Mouse (Mus musculus): Measurements from ENCODE around the gene Zfp536.
"Not testable (repeated sequence)": the region's sequence is repeated elsewhere in the genome, so short reads cannot be mapped to it uniquely, and the experiment has no call there.

The Zfp536 gene

DNA sequence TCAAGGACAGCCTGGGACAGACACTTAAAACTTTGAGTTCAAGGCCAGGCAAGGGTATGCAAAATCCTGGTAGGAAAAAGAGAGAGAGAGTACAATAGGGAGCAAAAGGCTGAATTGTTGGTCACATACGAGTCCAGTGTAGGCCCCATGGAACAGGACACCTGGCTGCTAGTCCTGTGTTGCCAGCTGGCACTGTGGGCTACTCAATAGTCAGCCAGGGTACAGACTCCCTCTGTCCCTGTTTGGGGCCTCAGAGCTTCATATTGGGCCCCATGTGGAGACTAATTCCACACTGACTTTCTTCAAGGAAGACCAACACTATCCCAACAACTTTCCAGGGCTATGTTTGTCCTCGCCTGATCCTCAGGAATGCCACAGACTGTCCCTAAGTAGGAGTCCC, 87.1 kb downstream of the Zfp536 start:
- DNase-seq, result peak; percentile 55

DNA sequence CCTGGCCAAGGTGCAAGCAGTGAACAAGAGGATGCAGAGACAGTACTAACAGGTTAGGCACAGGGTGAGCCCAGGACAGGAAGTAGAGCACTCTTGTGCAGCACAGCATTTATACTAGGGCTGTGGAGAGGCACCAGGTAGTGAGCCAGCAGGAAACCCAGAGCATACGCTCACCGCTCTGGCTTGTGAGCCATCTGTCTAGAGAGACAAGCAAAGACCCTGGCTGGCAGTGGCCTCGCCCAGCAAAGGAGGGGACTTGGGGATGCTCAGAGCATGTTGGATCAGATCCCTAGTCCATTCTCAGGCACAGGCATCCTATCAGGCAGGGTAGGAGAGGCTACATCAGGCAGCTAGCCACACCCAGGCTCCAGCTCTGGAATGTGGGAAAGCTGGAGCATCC, 88.2 kb downstream of the Zfp536 start:
- peak; percentile 88 for DNase-seq

DNA sequence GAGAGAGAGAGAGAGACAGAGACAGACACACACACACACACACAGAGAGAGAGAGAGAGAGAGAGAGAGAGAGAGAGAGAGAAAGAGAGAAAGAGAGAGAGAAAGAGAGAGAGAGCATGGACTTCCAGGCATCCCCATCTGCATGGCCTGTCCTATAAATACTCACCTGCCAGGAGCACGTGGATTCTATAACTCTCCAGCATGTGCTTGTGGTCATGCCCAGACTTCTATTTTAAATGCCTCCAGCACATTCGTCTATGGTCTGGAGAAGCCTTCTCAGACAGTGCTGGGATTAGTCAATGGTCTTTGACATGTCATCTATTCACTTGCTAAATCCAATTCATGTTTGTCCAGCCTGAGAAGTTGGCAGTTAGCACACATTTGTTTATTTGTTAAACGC, 92.1 kb downstream of the Zfp536 start:
- DNase-seq, result no peak

DNA sequence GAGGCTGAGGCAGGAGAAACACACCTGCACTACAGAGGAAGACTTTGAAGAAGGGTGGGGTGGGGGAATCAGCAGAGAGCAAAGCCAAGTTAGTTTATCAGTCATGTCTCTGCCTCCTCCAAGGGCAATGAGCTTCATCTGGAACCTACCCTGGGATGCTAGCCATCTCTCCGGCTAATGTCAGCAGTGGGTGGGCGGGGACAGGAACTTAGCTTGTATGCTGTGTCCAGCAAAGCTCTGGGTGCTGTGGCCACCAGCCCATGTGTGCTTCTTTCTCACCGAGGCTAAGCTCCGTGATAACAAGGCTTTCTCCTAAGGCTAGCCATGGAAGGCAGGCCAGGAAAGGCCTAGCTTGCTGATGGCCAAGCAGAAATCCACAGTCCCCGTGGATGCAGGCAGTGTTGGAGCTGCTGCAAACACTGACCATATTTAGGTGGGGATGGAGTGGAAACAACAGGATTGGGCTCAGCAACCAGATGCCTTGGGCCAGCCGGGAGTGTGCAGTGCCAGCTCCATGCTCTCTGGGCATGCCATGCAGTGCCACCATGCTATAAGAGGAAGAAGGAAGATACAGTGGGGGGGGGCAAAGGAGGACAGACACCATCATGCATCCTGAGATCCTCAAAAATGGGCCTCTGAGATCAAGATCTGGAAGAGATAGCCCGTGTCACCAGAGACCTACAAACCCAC, 109.6 kb downstream of the Zfp536 start:
- peak; percentile 46 for DNase-seq

DNA sequence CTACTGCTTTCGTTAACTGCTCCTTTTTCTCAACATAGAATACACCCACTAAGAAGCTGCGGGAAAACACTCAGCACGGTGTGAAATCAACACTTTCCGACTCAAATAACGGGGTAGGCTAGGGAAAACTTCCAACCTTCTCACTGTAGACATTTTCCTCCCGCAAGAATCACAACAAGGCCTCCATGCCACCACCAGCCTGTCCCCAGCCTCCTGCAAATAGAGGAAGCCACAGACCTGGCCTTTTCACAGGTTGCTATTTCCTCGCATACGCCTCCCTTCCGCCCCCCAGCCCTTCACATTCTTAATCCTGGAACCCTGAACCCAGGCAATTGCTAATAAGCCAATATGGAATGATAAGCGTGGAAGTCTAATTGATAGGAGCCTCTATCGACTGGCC, 124.8 kb downstream of the Zfp536 start:
- DNase-seq, result no peak

DNA sequence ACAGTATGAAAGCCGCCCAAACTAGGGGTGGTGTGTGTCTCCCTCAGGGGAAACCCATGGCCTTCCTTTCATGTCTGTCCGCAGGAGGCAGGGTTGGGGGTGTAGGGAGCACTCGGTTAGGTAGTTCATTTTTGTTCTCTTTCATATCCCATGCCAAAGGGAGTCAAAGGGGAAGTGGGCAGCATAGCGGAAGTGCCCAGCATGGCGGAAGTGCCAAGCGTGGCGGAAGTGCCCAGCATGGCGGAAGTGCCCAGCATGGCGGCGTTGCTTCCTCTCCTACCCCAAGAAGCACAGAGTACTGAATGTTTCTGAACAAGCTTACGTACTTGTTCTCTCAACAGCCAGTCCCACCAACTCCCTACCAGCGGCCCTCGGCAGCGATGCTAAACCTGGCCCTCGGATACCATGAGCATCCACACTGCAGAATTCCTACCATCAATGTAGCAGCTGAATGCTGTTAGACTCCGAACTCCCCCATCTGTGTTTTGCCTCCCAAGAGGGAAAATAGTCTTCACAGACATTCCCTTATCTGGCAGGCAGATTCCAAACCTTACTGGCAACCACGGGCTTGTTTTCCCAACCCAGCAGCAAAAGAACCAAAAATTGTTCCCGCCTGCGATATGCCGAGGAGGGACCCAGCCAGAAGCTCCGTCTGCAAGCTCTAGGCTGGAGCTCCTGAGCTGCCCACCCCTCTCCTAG, 125.4 kb downstream of the Zfp536 start:
- DNase-seq, result no peak

DNA sequence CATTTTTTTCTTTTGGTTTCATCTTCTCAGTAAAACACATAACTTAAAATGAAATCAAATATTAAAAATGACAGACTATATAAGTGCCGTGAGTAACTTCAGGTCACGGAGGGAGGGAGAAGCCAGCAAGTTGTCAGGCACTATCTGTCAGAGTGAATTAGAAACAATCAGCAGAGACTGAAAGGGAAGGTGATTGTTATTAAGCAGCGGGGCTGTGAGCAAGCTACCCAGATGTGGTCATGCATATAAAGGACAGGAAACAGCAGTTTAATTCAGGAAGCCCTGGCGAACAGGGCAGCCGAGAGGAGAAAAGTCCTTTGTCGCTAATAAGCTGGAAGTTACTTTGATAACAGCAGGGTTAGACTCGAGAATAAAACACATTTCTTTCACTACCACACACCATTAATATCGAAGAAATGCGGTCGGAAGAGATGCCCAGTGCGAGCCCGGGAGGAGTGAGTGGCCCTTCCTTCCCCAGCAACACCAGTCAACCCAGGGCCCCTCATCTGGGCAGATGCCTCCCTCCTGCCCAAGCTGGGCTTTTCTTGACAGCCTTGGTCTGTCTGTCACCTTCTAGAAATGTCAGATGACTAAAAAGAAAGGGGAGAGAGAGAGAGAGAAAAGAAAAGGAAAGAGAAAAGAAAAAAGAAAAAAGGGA, 133.6 kb downstream of the Zfp536 start:
- no peak for DNase-seq

DNA sequence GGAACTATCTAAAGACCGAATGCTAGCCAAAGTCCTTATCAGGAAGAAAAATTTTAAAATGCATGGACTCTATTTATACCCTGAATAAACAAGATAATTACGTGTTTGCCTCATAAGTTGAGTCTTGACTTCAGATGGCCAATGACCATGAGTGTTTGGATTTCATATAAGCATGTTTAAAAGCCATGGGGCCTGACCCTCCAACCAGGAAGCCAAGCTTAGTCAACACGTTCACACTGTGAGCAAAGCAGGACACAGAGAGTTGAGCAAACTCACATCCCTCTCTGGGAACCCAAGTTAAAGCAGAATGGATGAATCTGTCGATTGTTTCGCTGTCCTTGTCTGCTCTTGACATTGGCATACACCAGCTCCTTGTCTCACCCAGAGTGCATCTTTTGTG, 138.6 kb downstream of the Zfp536 start:
- no peak for DNase-seq

DNA sequence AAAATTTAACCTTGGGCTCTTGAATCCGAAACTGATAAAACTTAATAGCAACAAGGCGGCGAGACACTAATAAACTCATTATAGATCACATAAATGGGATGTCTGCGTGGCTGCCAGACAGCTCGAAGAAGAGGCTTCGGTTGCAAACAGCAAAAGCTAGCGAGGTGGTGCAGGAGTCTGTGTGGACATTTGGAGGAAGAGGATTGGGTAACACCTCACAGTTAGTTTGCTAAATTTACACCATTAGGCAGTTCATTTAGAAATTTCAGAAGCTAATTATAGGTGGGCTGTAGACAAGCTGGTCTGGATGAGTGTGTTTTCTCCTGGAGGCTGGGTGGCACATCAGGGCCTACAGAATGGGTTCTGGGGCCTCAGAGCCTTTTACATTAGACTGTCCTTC, 143.0 kb downstream of the Zfp536 start:
- DNase-seq, result no peak

DNA sequence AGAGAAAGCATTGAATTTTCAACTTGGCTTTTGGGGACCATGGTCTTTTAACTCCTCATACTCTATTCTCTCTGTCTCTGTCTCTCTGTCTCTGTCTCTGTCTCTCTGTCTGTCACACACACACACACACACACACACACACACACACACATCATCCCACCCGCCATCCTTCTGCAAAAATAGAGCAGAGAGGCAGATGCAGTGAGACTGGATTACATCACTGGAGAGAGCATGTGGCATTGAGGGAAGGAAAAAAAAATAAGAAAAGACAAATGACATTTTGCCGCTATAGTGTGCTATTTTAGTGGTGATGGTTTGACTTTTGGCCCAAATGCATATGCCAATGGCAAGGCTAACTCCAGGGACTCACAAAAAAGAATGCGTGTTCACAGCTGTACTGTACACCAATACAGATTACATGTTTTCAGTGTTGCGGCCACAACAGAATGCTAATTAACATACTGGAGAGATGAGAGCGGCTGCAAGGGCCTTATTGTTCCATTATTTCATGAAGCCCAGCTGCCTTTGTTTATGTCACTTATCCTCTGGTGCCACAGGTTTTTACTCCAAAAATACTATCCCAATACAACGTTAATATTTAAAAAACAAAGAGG, 145.4 kb downstream of the Zfp536 start:
- no peak for DNase-seq

DNA sequence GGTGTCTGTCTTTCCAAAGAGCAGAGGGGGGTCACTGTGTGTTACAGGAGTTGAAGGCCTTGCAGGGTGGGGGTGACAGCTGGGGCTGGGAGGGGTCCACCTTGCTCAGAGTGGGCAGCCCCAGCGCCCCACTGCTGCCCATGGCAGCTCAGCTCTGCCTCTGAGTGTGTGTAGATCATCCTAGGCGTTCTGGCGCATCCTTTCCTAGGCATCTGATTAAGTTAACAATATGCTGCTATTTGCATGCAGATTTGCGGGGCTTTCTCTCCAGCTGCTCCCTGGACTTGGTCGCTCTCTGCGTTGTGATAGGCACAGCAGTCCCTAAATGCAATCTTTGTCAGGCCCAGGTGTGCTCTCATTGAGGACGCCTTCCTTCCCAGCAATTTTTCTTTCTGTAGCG, 147.7 kb downstream of the Zfp536 start:
- DNase-seq, result no peak

DNA sequence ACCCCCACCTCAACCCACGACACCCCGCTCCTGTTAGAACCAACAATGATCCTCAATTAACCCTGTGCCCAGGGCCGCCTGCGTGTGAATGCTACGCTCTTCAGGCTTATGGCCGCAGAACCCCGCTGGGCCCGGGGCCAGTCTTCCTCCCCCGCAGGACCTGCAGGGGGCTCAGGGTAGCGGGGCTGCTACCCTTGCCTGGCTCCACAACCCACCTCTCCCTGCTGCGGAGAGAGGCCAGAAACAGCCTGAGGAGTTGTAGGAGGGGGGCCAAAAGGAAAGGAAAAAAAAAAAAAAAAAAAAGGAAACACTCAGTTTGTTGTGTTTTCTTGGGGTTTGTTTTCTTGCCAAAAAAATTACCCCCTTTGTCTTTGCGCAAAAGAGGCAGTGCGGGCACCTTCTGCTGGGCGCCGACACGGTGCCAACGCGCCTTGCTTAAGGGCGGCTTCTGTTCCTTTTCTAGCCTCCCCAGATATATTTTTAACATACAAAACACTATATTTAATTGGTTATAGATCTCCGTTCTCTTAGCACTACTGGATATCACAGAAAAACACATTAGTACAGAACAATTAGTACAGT, 148.6 kb downstream of the Zfp536 start:
- DNase-seq, result peak; percentile 79

DNA sequence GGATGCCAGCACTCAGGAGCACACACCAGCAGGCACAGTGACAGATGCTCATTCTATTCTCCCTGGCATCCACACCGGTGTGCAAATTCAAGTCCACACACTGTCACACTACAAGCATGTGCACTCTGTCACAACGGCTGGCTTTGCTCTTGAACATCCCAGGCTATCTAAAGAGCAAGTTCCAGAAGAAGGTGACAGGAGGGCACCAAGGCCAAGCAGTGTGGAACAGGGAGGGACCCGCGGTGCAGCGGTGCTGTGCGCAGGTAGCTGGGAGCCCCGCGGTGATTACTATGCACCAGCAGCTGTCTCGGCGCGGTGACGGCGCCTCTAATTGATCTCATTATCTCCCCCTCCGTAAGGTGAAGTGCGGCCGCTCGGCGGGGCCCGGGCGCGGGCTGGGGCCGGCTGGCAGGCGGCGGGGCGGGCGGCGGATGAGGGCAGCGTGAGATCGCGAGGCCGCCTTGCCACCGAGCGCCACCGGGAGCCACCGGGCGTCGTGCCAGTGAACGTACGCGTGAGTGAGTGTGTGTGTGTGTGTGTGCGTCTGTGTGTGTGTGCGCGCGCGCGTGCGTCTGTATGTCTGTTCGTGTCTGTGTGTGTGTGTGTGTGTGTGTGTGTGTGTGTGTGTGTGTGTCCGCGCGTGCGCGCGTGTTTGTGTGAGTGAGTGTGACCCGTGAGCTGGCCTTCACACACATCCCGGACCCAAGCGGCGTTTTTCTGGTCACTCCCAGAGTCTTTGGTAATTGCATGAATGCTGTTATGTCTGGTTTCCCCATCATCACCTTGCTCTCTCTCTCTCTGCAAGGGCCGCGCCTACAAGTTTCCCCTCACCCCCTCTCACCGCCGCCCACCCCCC, 149.3 kb downstream of the Zfp536 start:
- DNase-seq, result peak; percentile 89

DNA sequence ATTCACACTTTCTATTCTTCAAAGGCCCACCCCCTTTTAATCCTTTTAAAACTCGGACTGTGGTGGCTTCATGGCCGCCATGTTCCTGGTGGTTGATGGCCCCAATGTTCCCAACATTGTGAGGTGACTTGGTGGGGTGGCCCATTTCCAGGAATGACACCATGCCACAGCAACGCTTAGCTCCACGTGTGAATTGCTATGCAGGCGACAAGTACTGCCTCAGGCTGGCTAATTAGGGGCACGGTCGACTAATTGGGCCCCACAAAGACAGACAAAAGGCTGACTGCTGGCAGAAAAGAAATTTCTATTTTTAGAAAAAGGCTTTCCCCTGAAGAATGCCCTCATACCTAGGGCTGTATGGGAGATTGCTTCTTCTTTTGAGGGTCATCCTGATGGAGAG, 154.2 kb downstream of the Zfp536 start:
- DNase-seq, result no peak

DNA sequence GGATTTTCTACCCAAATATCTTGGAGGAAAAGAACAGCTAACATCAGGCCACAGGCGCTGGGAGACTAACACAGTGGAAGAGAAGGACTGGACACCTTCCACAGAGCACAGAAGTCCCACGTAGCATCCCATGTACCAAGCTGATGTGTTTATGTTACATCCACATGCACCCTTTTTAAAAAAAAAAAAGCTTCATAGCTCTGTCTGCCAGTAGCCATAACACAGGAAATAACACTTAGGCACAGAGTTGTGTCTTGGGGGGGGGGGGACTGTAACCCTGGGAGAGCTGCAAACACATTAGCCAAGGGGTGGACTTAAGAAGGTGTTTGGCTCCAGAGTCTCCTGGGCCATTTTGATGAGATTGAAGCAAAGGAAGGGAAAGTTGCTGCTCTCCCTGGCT, 155.6 kb downstream of the Zfp536 start:
- DNase-seq, result no peak

DNA sequence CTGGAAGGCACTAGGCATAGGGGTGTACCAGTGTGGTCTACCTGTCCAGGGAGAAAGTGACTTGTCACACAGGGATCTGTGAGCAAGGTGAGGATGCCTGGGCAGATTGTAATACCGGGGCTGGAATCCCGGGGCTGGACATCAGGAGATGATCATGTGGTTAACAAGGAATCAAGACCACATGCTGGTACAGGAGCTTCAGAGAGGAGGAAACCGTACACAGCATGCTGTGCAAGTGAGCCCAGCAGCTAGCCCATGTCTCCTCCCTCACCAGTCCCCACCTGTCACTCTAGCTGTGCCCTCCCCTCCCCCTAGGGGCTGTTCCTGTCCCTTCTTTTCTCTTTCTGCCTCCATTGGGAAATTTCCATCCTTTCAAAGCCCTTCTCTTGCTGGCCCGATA, 157.5 kb downstream of the Zfp536 start:
- DNase-seq, result peak; percentile 63

DNA sequence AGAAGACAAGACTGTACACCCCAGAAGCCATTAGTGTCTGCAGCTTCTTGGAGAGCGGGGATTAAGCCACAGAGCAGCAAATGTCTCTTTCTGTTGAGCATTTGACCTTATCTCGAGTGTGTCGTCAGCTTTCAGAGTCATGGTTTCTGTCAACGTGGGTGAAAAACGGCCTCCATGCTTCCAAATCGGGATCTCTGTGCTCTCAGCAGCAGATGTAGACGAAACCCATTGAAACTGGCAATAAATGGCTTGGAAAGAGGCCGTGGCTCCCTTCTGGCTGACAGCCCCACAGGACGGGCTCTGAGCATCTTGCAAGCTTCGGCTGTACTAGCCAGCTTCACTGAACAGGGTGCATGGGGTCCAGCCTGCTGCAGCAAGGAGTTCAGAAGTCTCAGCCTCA, 159.1 kb downstream of the Zfp536 start:
- no peak for DNase-seq

DNA sequence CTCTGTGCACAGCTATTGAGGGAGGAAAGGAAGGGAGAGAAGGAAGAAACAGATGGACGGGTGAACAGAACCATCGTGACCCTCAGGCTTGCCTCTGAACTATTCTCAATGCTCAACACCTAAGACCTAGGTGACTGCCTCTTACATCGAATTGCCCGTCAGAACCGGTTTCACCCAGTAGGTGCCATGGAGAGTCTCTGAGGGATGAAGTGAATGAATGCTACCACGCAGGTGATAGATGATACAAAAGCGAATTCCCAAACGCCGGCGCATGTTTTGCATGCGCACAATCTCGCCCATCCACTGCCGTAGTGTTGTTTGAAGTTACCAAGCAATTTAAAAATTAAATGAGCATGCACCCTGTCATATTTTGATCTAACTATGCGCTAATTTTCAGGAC, 164.9 kb downstream of the Zfp536 start:
- DNase-seq, result no peak

DNA sequence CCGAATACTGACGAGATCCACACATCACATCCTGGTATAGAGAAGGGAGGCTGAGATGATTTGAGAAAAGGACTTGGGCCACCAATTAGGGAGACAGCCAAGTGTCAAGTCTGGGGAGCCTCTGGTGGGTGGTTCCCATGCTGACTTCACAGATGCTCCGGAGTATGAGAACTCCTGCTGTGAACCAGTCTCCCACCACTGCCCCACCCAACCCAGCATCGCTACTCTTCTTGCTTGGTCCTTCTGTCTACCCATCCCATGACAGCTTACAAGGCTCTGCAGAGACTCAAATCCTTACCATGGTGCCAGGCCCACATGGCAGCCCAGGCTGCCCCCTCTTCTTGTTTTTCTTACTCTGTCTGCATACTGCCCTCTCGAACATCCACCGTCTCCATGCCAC, 165.5 kb downstream of the Zfp536 start:
- no peak for DNase-seq

DNA sequence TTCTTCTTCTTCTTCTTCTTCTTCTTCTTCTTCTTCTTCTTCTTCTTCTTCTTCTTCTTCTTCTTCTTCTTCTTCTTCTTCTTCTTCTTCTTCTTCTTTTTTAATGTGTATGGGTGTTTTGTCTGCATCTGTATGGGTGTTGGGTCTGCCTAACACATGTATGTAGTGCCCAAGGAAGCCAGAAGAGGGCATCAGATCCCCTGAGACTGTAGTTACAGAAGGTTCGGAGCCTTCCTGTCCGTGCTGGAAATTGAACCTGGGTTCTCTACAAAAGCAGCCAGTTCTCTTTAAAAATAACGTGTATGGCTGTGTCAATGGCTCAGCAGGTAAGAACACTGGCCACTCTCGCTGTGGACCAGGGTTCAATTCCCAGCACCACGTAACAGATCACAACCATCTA, 167.0 kb downstream of the Zfp536 start:
- no peak for DNase-seq

DNA sequence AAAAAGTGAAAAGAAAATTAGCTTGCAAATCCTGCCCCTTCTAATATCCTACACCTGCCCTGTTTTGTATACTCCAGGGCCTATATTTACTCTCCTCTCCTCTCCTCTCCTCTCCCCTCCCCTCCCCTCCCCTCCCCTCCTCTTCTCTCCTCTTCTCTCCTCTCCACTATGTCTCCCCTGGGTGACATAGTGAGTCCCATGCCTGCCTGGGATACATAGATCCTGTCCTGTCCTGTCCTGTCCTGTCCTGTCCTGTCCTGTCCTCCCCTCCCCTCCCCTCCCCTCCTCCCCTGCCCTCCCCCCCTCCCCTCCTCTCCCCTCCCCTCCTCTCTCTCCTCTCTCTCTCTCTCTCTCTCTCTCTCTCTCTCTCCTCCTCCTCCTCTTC, 169.9 kb downstream of the Zfp536 start:
- not testable (repeated sequence) for DNase-seq

DNA sequence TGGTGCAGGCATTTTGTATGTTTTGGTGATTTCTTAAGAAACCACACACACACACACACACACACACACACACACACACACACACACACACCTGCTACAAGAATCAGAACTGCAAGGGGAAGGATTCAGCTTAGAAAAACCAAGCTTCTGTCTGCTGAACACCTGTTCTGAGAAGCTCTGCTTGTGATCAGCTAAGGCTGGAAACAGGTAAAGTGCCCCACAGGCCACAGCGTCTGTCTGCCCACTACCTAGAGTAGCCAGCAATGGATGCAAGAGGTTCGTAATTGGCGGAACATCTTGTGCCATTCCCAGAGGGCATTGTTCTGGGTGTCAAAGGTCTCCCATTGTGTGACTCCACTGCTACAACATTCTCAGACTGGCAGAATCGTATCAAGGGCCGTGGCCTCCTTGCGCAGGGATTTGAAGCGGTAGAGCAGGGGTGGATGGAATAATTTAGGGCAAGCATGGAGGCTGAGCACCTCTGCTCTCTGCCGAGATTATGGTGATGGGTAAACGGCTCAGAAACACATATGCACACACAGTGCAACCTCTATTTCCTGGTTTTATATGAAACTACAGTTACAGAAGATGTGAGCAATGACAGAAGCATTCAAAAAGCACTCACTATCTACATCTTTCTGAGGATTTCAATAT, 170.4 kb downstream of the Zfp536 start:
- DNase-seq, result no peak
